In genomic region chr12:29257735-29258547, GRCm38 (mm10) we compare ENCODE assay signal across 8 mouse cellular contexts.
DNase-seq lines count a peak whose midpoint lies in the region; ATAC-seq and TF ChIP-seq lines count a peak whose summit lies in the region.

No protein-coding gene starts in this region.

- H3K4me1 ChIP-seq in forebrain, embryonic 13.5 days: peaks cover 26% of the 10 kb centered on the region
- H3K4me1 ChIP-seq in kidney, adult 2 months (ENCODE audit: control insufficient read depth, insufficient read depth, low read length): no peaks in the 10 kb centered on the region
- H3K4me1 ChIP-seq in limb, embryonic 12.5 days (replicated peaks): peaks cover 26% of the 10 kb centered on the region
- no peaks in the 10 kb centered on the region for H3K4me1 ChIP-seq in thymus, adult 2 months (replicated peaks; ENCODE audit: control insufficient read depth, insufficient read depth, low read length)

- WGBS in forebrain, embryonic 13.5 days: 15% methylated on average over 16 of the region's 16 CpGs
- 32% methylated on average over 16 of the region's 16 CpGs for WGBS in kidney, adult 2 months
- 14% methylated on average over 16 of the region's 16 CpGs for WGBS in limb, embryonic 12.5 days
- 49% methylated on average over 16 of the region's 16 CpGs for WGBS in thymus, adult 2 months

- no peak for TF ChIP-seq CTCF in kidney, adult 2 months (conservative IDR thresholded peaks at IDR 0.05; ENCODE audit: insufficient read depth, insufficient read length, low read depth, low read length)
- TF ChIP-seq CTCF in thymus, adult 2 months (IDR thresholded peaks at IDR 0.05; ENCODE audit: borderline replicate concordance, control insufficient read depth, extremely low read depth, insufficient read depth, low read length, poor library complexity): no peak

- H3K36me3 ChIP-seq in forebrain, embryonic 13.5 days (ENCODE audit: poor library complexity, severe bottlenecking): no peaks in the 10 kb centered on the region
- H3K36me3 ChIP-seq in kidney, adult 2 months (ENCODE audit: control insufficient read depth, insufficient read depth, low read length): no peaks in the 10 kb centered on the region
- no peaks in the 10 kb centered on the region for H3K36me3 ChIP-seq in limb, embryonic 12.5 days
- no peaks in the 10 kb centered on the region for H3K36me3 ChIP-seq in thymus, adult 2 months (ENCODE audit: control insufficient read depth, insufficient read depth, low read length)

- no peaks in the 10 kb centered on the region for H3K9me3 ChIP-seq in forebrain, embryonic 13.5 days (replicated peaks)
- no peaks in the 10 kb centered on the region for H3K9me3 ChIP-seq in limb, embryonic 12.5 days

- TF ChIP-seq POLR2A in kidney, adult 2 months (IDR thresholded peaks at IDR 0.05; ENCODE audit: low read depth, low read length): no peak
- no peak for TF ChIP-seq POLR2A in thymus, adult 2 months (IDR thresholded peaks at IDR 0.05; ENCODE audit: control insufficient read depth, extremely low read depth, insufficient read depth, low read length, poor library complexity)

- peak overlapping the region; percentile 68 for H3K27ac ChIP-seq in forebrain, embryonic 13.5 days
- no peak overlapping the region for H3K27ac ChIP-seq in kidney, adult 2 months (ENCODE audit: insufficient read depth, low read depth, low read length)
- peak overlapping the region; percentile 79 for H3K27ac ChIP-seq in limb, embryonic 12.5 days
- no peak overlapping the region for H3K27ac ChIP-seq in thymus, adult 2 months (ENCODE audit: control insufficient read depth, insufficient read depth, low read length)

- ATAC-seq in forebrain, embryonic 13.5 days: peak; percentile 74
- peak; percentile 84 for ATAC-seq in limb, embryonic 12.5 days (ENCODE audit: insufficient number of reproducible peaks, insufficient read depth, low FRiP score, low TSS enrichment, low read depth)
- ATAC-seq in megakaryocyte progenitor cell, adult 5-6 weeks (replicated peaks; ENCODE audit: poor library complexity): no peak

- H3K9ac ChIP-seq in forebrain, embryonic 13.5 days: peak overlapping the region; percentile 34; the same call in 1 of the 2 replicates
- H3K9ac ChIP-seq in limb, embryonic 12.5 days (replicated peaks): no peak overlapping the region

- no peak overlapping the region for H3K4me3 ChIP-seq in forebrain, embryonic 13.5 days
- no peak overlapping the region for H3K4me3 ChIP-seq in kidney, adult 2 months (ENCODE audit: insufficient read depth, low read depth, low read length)
- 0 out of 2 replicates have a peak overlapping the region, but pooled peaks have one; percentile 7 for H3K4me3 ChIP-seq in limb, embryonic 12.5 days (replicated peaks)
- no peak overlapping the region for H3K4me3 ChIP-seq in thymus, adult 2 months (ENCODE audit: control insufficient read depth, insufficient read depth, low read length)

- H3K27me3 ChIP-seq in forebrain, embryonic 13.5 days: no peaks in the 10 kb centered on the region
- no peaks in the 10 kb centered on the region for H3K27me3 ChIP-seq in kidney, adult 2 months (replicated peaks; ENCODE audit: control insufficient read depth, insufficient read depth, low read length)
- H3K27me3 ChIP-seq in limb, embryonic 12.5 days: no peaks in the 10 kb centered on the region
- H3K27me3 ChIP-seq in thymus, adult 2 months (ENCODE audit: control insufficient read depth, insufficient read depth, low read length): no peaks in the 10 kb centered on the region

- DNase-seq in testis, postnatal 10 days (ENCODE audit: low spot score): peak; percentile 58
- DNase-seq in testis, postnatal 14 days (ENCODE audit: low spot score): no peak
- DNase-seq in kidney, adult 2 months: peak; percentile 68
- peak; percentile 25 for DNase-seq in neural tube, embryonic 10.5 days (ENCODE audit: extremely low spot score, low spot score)
- DNase-seq in thymus, adult 2 months: no peak

- peak overlapping the region; percentile 38 for H3K4me2 ChIP-seq in forebrain, embryonic 13.5 days
- H3K4me2 ChIP-seq in limb, embryonic 12.5 days: peak overlapping the region; percentile 40

Comparison
In these comparisons a context has a peak if more than half of its experiments do, and no peak if none do; other contexts are left out.
1. DNase-seq: peak in testis, postnatal 10 days (single experiment), kidney, adult 2 months (single experiment) and neural tube, embryonic 10.5 days (single experiment); none in testis, postnatal 14 days (single experiment) and thymus, adult 2 months (single experiment).
2. H3K27ac ChIP-seq: peak in forebrain, embryonic 13.5 days (single experiment) and limb, embryonic 12.5 days (single experiment); none in kidney, adult 2 months (single experiment) and thymus, adult 2 months (single experiment).